Mouse (Mus musculus): ENCODE measurements around the gene Ece1.

The Ece1 gene

GRCm38 (mm10) chr4:137998232-137998631 lies 136.2 kb downstream of the Ece1 start:
- no peak overlapping the region for H3K4me3 ChIP-seq (replicated peaks; ENCODE audit: low read length)
- TF ChIP-seq CTCF (conservative IDR thresholded peaks at IDR 0.05; ENCODE audit: low read length) (no peak), NANOG (IDR thresholded peaks at IDR 0.05; ENCODE audit: borderline replicate concordance, low read length) (no peak), POU5F1 (IDR thresholded peaks at IDR 0.05; ENCODE audit: borderline replicate concordance, low read length) (no peak)
- H3K27me3 ChIP-seq (ENCODE audit: insufficient read depth, low read length) = peaks cover 14% of the 10 kb centered on the region
- H3K36me3 ChIP-seq (ENCODE audit: insufficient read depth, low read length) = peaks cover 56% of the 10 kb centered on the region
- H3K9me3 ChIP-seq (ENCODE audit: low read length) = no peaks in the 10 kb centered on the region
- H3K4me1 ChIP-seq (replicated peaks; ENCODE audit: low read depth, low read length) = peaks cover 51% of the 10 kb centered on the region

GRCm38 (mm10) chr4:138000682-138001081 lies 138.6 kb downstream of the Ece1 start:
- Histone ChIP-seq H3K9me3 (ENCODE audit: low read length) (no peaks in the 10 kb centered on the region), H3K36me3 (ENCODE audit: insufficient read depth, low read length) (peaks cover 51% of the 10 kb centered on the region), H3K4me1 (replicated peaks; ENCODE audit: low read depth, low read length) (peaks cover 56% of the 10 kb centered on the region), H3K4me3 (replicated peaks; ENCODE audit: low read length) (no peak overlapping the region), H3K27me3 (ENCODE audit: insufficient read depth, low read length) (0 out of 2 replicates have a peak, but pooled peaks cover 1% of the 10 kb centered on the region)
- TF ChIP-seq CTCF (conservative IDR thresholded peaks at IDR 0.05; ENCODE audit: low read length) = no peak
- TF ChIP-seq POU5F1 (IDR thresholded peaks at IDR 0.05; ENCODE audit: borderline replicate concordance, low read length) = no peak
- TF ChIP-seq NANOG (IDR thresholded peaks at IDR 0.05; ENCODE audit: borderline replicate concordance, low read length) = no peak

- Histone ChIP-seq H3K4me3 (replicated peaks; ENCODE audit: low read length) (peak overlapping the region; percentile 8; the same call in 1 of the 2 replicates), H3K9me3 (ENCODE audit: low read length) (no peaks in the 10 kb centered on the region), H3K36me3 (ENCODE audit: insufficient read depth, low read length) (peaks cover 28% of the 10 kb centered on the region), H3K4me1 (replicated peaks; ENCODE audit: low read depth, low read length) (peaks cover 63% of the 10 kb centered on the region), H3K27me3 (ENCODE audit: insufficient read depth, low read length) (no peaks in the 10 kb centered on the region)
- TF ChIP-seq POU5F1 (IDR thresholded peaks at IDR 0.05; ENCODE audit: borderline replicate concordance, low read length) = no peak
- TF ChIP-seq CTCF (conservative IDR thresholded peaks at IDR 0.05; ENCODE audit: low read length) = no peak
- TF ChIP-seq NANOG (IDR thresholded peaks at IDR 0.05; ENCODE audit: borderline replicate concordance, low read length) = no peak
Measured at GRCm38 (mm10) chr4:138003909-138004610, 142.0 kb downstream of the Ece1 start.

- no peaks in the 10 kb centered on the region for H3K27me3 ChIP-seq (ENCODE audit: insufficient read depth, low read length)
- H3K4me1 ChIP-seq (replicated peaks; ENCODE audit: low read depth, low read length) = peaks cover 57% of the 10 kb centered on the region
- peak; percentile 89 for TF ChIP-seq NANOG (IDR thresholded peaks at IDR 0.05; ENCODE audit: borderline replicate concordance, low read length)
- TF ChIP-seq CTCF (conservative IDR thresholded peaks at IDR 0.05; ENCODE audit: low read length) = no peak
- TF ChIP-seq POU5F1 (IDR thresholded peaks at IDR 0.05; ENCODE audit: borderline replicate concordance, low read length) = no peak
- H3K9me3 ChIP-seq (ENCODE audit: low read length) = no peaks in the 10 kb centered on the region
- H3K4me3 ChIP-seq (replicated peaks; ENCODE audit: low read length) = no peak overlapping the region
- peaks cover 17% of the 10 kb centered on the region for H3K36me3 ChIP-seq (ENCODE audit: insufficient read depth, low read length)
Measured at GRCm38 (mm10) chr4:138005781-138006180, 143.7 kb downstream of the Ece1 start.

- H3K36me3 ChIP-seq (ENCODE audit: insufficient read depth, low read length) = peaks cover 24% of the 10 kb centered on the region
- H3K27me3 ChIP-seq (ENCODE audit: insufficient read depth, low read length) = no peaks in the 10 kb centered on the region
- TF ChIP-seq POU5F1 (IDR thresholded peaks at IDR 0.05; ENCODE audit: borderline replicate concordance, low read length) (no peak), CTCF (conservative IDR thresholded peaks at IDR 0.05; ENCODE audit: low read length) (no peak), NANOG (IDR thresholded peaks at IDR 0.05; ENCODE audit: borderline replicate concordance, low read length) (no peak)
- no peak overlapping the region for H3K4me3 ChIP-seq (replicated peaks; ENCODE audit: low read length)
- H3K9me3 ChIP-seq (ENCODE audit: low read length) = no peaks in the 10 kb centered on the region
- peaks cover 50% of the 10 kb centered on the region for H3K4me1 ChIP-seq (replicated peaks; ENCODE audit: low read depth, low read length)
Measured at GRCm38 (mm10) chr4:138006951-138007613, 145.0 kb downstream of the Ece1 start.

- TF ChIP-seq NANOG (IDR thresholded peaks at IDR 0.05; ENCODE audit: borderline replicate concordance, low read length) (no peak), POU5F1 (IDR thresholded peaks at IDR 0.05; ENCODE audit: borderline replicate concordance, low read length) (no peak)
Measured at GRCm38 (mm10) chr4:138008646-138009045, 146.6 kb downstream of the Ece1 start.

GRCm38 (mm10) chr4:138009786-138010502 lies 147.9 kb downstream of the Ece1 start:
- Histone ChIP-seq H3K36me3 (ENCODE audit: insufficient read depth, low read length) (peaks cover 34% of the 10 kb centered on the region), H3K9me3 (ENCODE audit: low read length) (no peaks in the 10 kb centered on the region), H3K27me3 (ENCODE audit: insufficient read depth, low read length) (no peaks in the 10 kb centered on the region), H3K4me1 (replicated peaks; ENCODE audit: low read depth, low read length) (peaks cover 44% of the 10 kb centered on the region), H3K4me3 (replicated peaks; ENCODE audit: low read length) (no peak overlapping the region)
- TF ChIP-seq NANOG (IDR thresholded peaks at IDR 0.05; ENCODE audit: borderline replicate concordance, low read length) = no peak
- no peak for TF ChIP-seq POU5F1 (IDR thresholded peaks at IDR 0.05; ENCODE audit: borderline replicate concordance, low read length)
- no peak for TF ChIP-seq CTCF (conservative IDR thresholded peaks at IDR 0.05; ENCODE audit: low read length)

More at GRCm38 (mm10) chr4:138008646-138009045, 146.6 kb downstream of the Ece1 start:
- Histone ChIP-seq H3K4me1 (replicated peaks; ENCODE audit: low read depth, low read length) (peaks cover 47% of the 10 kb centered on the region), H3K9me3 (ENCODE audit: low read length) (no peaks in the 10 kb centered on the region), H3K36me3 (ENCODE audit: insufficient read depth, low read length) (peaks cover 27% of the 10 kb centered on the region), H3K27me3 (ENCODE audit: insufficient read depth, low read length) (no peaks in the 10 kb centered on the region), H3K4me3 (replicated peaks; ENCODE audit: low read length) (no peak overlapping the region)
